In genomic region chr10:83934498-83934897, GRCm38 (mm10) we compare ENCODE assay signal across 11 mouse cellular contexts.
DNase-seq lines count a peak whose midpoint lies in the region; ATAC-seq and TF ChIP-seq lines count a peak whose summit lies in the region.
"Had no signal": no experiment of that assay in that cellular context is flagged by ENCODE, and none has a peak within 500 bp of the region (broad histone marks: within the 10 kb centered on the region; RNA-seq: fewer than 3 reads in every experiment).

No protein-coding gene starts in this region.

- 61% methylated on average over 3 of the region's 3 CpGs for WGBS in intestine, postnatal 0 days
- WGBS in intestine, embryonic 15.5 days: 57% methylated on average over 3 of the region's 3 CpGs
- WGBS in kidney, adult 2 months: 26% methylated on average over 3 of the region's 3 CpGs

- H3K4me2 ChIP-seq in intestine, postnatal 0 days (replicated peaks; ENCODE audit: low read depth): no peak overlapping the region
- H3K4me2 ChIP-seq in intestine, embryonic 15.5 days (replicated peaks): no peak overlapping the region
- H3K4me2 ChIP-seq: embryonic facial prominence, embryonic 12.5 days; lung, embryonic 15.5 days had no signal

- no peak overlapping the region for H3K9ac ChIP-seq in intestine, postnatal 0 days (ENCODE audit: low read depth, low read length)
- H3K9ac ChIP-seq in intestine, embryonic 15.5 days: no peak overlapping the region
- H3K9ac ChIP-seq: embryonic facial prominence, embryonic 12.5 days; lung, embryonic 15.5 days had no signal

- H3K4me3 ChIP-seq in intestine, postnatal 0 days (ENCODE audit: low read depth, low read length): no peak overlapping the region
- no peak overlapping the region for H3K4me3 ChIP-seq in intestine, embryonic 15.5 days (replicated peaks)
- no peak overlapping the region for H3K4me3 ChIP-seq in kidney, adult 2 months (ENCODE audit: insufficient read depth, low read depth, low read length)
- H3K4me3 ChIP-seq: embryonic facial prominence, embryonic 12.5 days; lung, embryonic 15.5 days had no signal

- H3K27ac ChIP-seq in intestine, postnatal 0 days (ENCODE audit: low read depth, low read length): no peak overlapping the region
- H3K27ac ChIP-seq in intestine, embryonic 15.5 days: no peak overlapping the region
- no peak overlapping the region for H3K27ac ChIP-seq in kidney, adult 2 months (ENCODE audit: insufficient read depth, low read depth, low read length)
- H3K27ac ChIP-seq: embryonic facial prominence, embryonic 12.5 days; lung, embryonic 15.5 days had no signal

- no peaks in the 10 kb centered on the region for H3K36me3 ChIP-seq in intestine, postnatal 0 days (ENCODE audit: control insufficient read depth, insufficient read depth)
- H3K36me3 ChIP-seq in intestine, embryonic 15.5 days: no peaks in the 10 kb centered on the region
- no peaks in the 10 kb centered on the region for H3K36me3 ChIP-seq in kidney, adult 2 months (ENCODE audit: control insufficient read depth, insufficient read depth, low read length)
- H3K36me3 ChIP-seq: embryonic facial prominence, embryonic 12.5 days; G1E; lung, embryonic 15.5 days had no signal

- peak; percentile 78 for DNase-seq in retina, postnatal 1 day
- no peak for DNase-seq in retina, embryonic 14.5 days (ENCODE audit: low spot score)
- DNase-seq in kidney, adult 2 months: peak; percentile 72
- no peak for DNase-seq in right cerebral cortex, postnatal 10 days (ENCODE audit: low spot score in 2 of 2)
- no peak for DNase-seq in cerebellum, adult 9-10 months
- DNase-seq: cerebellum, adult 8-10 months had no signal

- no peaks in the 10 kb centered on the region for H3K27me3 ChIP-seq in intestine, postnatal 0 days (replicated peaks; ENCODE audit: control insufficient read depth, insufficient read depth, low read length)
- H3K27me3 ChIP-seq in intestine, embryonic 15.5 days (replicated peaks): no peaks in the 10 kb centered on the region
- H3K27me3 ChIP-seq in kidney, adult 2 months (replicated peaks; ENCODE audit: control insufficient read depth, insufficient read depth, low read length): no peaks in the 10 kb centered on the region
- H3K27me3 ChIP-seq: embryonic facial prominence, embryonic 12.5 days; lung, embryonic 15.5 days had no signal

- ATAC-seq in intestine, postnatal 0 days: no peak
- no peak for ATAC-seq in intestine, embryonic 15.5 days

- no peaks in the 10 kb centered on the region for H3K9me3 ChIP-seq in intestine, postnatal 0 days (ENCODE audit: control insufficient read depth)
- H3K9me3 ChIP-seq in intestine, embryonic 15.5 days: no peaks in the 10 kb centered on the region
- H3K9me3 ChIP-seq: embryonic facial prominence, embryonic 12.5 days; lung, embryonic 15.5 days had no signal

- TF ChIP-seq POLR2A in kidney, adult 2 months (IDR thresholded peaks at IDR 0.05; ENCODE audit: low read depth, low read length): no peak

- peak; percentile 41; the same call in 1 of the 2 replicates for TF ChIP-seq CTCF in intestine, postnatal 0 days (IDR thresholded peaks at IDR 0.05; ENCODE audit: low read depth)
- TF ChIP-seq CTCF in kidney, adult 2 months (conservative IDR thresholded peaks at IDR 0.05; ENCODE audit: insufficient read depth, insufficient read length, low read depth, low read length): no peak

- no peaks in the 10 kb centered on the region for H3K4me1 ChIP-seq in intestine, postnatal 0 days (replicated peaks; ENCODE audit: control insufficient read depth, insufficient read depth, low read length)
- no peaks in the 10 kb centered on the region for H3K4me1 ChIP-seq in intestine, embryonic 15.5 days (replicated peaks)
- no peaks in the 10 kb centered on the region for H3K4me1 ChIP-seq in kidney, adult 2 months (ENCODE audit: control insufficient read depth, insufficient read depth, low read length)
- H3K4me1 ChIP-seq: embryonic facial prominence, embryonic 12.5 days had no signal

Comparison
In these comparisons a context has a peak if more than half of its experiments do, and no peak if none do; other contexts are left out.
1. DNase-seq: peak in retina, postnatal 1 day (single experiment) and kidney, adult 2 months (single experiment); none in retina, embryonic 14.5 days (single experiment), right cerebral cortex, postnatal 10 days (0 of 2) and cerebellum, adult 9-10 months (single experiment).